Mouse (Mus musculus) cortical plate, adult 2 months (tissue): ENCODE data around the gene Smc3.

ENCODE experiments used
- CTCF ChIP-seq: fragments of 200-500 bp; IDR thresholded peaks from 2 replicates; pipeline ENCODE4 v1.5.1; 2011; ENCODE audit warnings: mild to moderate bottlenecking, control low read depth, low read length; ENCODE audit not compliant: insufficient read depth; ENCODE audit errors: extremely low read depth
- POLR2A ChIP-seq: fragments of 200-500 bp; IDR thresholded peaks from 2 replicates; pipeline ENCODE4 v1.6.1; 2011; ENCODE audit warnings: mild to moderate bottlenecking, low read length, control low read depth; ENCODE audit not compliant: insufficient read depth; ENCODE audit errors: extremely low read depth

DNA sequence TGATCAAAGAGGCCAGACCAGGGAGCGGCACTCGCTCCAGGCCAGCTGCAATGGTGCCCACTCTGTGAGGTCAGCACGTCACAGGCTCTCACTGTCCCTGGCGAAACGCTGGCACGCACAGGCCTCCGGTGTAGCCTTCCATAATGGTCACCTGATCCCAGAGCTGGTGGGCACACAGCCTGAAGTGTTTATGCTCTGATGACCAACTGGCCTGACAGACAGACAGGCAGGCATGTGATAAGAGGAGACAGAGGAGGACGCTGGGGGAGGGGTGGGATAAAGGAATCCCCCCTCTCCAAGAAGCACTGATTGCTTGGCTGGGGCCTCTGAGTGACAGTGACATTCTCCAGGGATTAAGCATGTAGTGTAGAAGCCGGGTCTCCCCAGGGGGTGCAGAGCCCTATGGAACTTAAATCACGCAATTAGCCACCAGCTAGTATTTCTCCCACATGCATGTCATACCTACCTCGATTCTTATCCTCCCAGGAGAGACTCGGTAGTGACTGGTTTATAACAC lies 70.5 kb downstream of the Smc3 start:
- TF ChIP-seq CTCF (no peak), POLR2A (no peak)
